In genomic region chr15:91378751-91379325, GRCm38 (mm10) we compare ENCODE assay signal across 20 mouse cellular contexts.
DNase-seq lines count a peak whose midpoint lies in the region; ATAC-seq lines count a peak whose summit lies in the region.
"Had no signal": no experiment of that assay in that cellular context is flagged by ENCODE, and none has a peak within 500 bp of the region (broad histone marks: within the 10 kb centered on the region; RNA-seq: fewer than 3 reads in every experiment).

No protein-coding gene starts in this region.

- H3K4me3 ChIP-seq in kidney, embryonic 16.5 days (ENCODE audit: low read length): no peak overlapping the region
- no peak overlapping the region for H3K4me3 ChIP-seq in forebrain, embryonic 13.5 days
- H3K4me3 ChIP-seq: embryonic facial prominence, embryonic 13.5 days; hindbrain, embryonic 12.5 days; limb, embryonic 12.5 days; liver, embryonic 13.5 days; myocyte; stomach, embryonic 15.5 days had no signal

- no peak overlapping the region for H3K27ac ChIP-seq in kidney, embryonic 16.5 days (ENCODE audit: low read length)
- H3K27ac ChIP-seq in forebrain, embryonic 13.5 days: no peak overlapping the region
- H3K27ac ChIP-seq: embryonic facial prominence, embryonic 13.5 days; hindbrain, embryonic 12.5 days; limb, embryonic 12.5 days; liver, embryonic 13.5 days; stomach, embryonic 15.5 days had no signal

- H3K9me3 ChIP-seq in kidney, embryonic 16.5 days (ENCODE audit: low read length): no peaks in the 10 kb centered on the region
- H3K9me3 ChIP-seq in forebrain, embryonic 13.5 days (replicated peaks): no peaks in the 10 kb centered on the region
- H3K9me3 ChIP-seq: embryonic facial prominence, embryonic 13.5 days; hindbrain, embryonic 12.5 days; limb, embryonic 12.5 days; liver, embryonic 13.5 days; stomach, embryonic 15.5 days had no signal

- H3K4me1 ChIP-seq in kidney, embryonic 16.5 days (ENCODE audit: insufficient read depth, low read length): peaks cover 12% of the 10 kb centered on the region
- peaks cover 38% of the 10 kb centered on the region for H3K4me1 ChIP-seq in forebrain, embryonic 13.5 days
- H3K4me1 ChIP-seq: limb, embryonic 12.5 days; liver, embryonic 13.5 days; stomach, embryonic 15.5 days had no signal

- WGBS in kidney, embryonic 16.5 days: 5% methylated on average over 8 of the region's 8 CpGs
- WGBS in forebrain, embryonic 13.5 days: 71% methylated on average over 8 of the region's 8 CpGs

- no peak overlapping the region for H3K9ac ChIP-seq in kidney, embryonic 16.5 days (replicated peaks; ENCODE audit: low read length)
- no peak overlapping the region for H3K9ac ChIP-seq in forebrain, embryonic 13.5 days
- H3K9ac ChIP-seq: embryonic facial prominence, embryonic 13.5 days; hindbrain, embryonic 12.5 days; limb, embryonic 12.5 days; liver, embryonic 13.5 days; stomach, embryonic 15.5 days had no signal

- no peaks in the 10 kb centered on the region for H3K36me3 ChIP-seq in kidney, embryonic 16.5 days (ENCODE audit: insufficient read depth, low read length)
- no peaks in the 10 kb centered on the region for H3K36me3 ChIP-seq in forebrain, embryonic 13.5 days (ENCODE audit: poor library complexity, severe bottlenecking)
- H3K36me3 ChIP-seq: embryonic facial prominence, embryonic 13.5 days; hindbrain, embryonic 12.5 days; limb, embryonic 12.5 days; liver, embryonic 13.5 days; stomach, embryonic 15.5 days had no signal

- no peak for DNase-seq in kidney, postnatal 10 days
- DNase-seq in lung, postnatal 25 days (ENCODE audit: low spot score): peak; percentile 5
- no peak for DNase-seq in lung, postnatal 14 days
- DNase-seq in adrenal gland, postnatal 36 days: peak; percentile 13 to 18
- peak; percentile 35 for DNase-seq in fibroblast of lung, adult 2 months (ENCODE audit: low read depth)
- no peak for DNase-seq in heart, postnatal 14 days
- DNase-seq: cerebellum, adult 18-20 months; cerebellum, postnatal 36 days; kidney, adult 2 months; liver, embryonic 13.5 days; midbrain, embryonic 14.5 days; right cerebral cortex, postnatal 25 days; thymus, adult 2 months had no signal

- no peak overlapping the region for H3K4me2 ChIP-seq in kidney, embryonic 16.5 days (replicated peaks; ENCODE audit: low read depth, low read length)
- no peak overlapping the region for H3K4me2 ChIP-seq in forebrain, embryonic 13.5 days
- H3K4me2 ChIP-seq: embryonic facial prominence, embryonic 13.5 days; hindbrain, embryonic 12.5 days; limb, embryonic 12.5 days; liver, embryonic 13.5 days; stomach, embryonic 15.5 days had no signal

- intact Hi-C loops in heart, postnatal 14 days (cut with DNase I): no loop called here

- H3K27me3 ChIP-seq in kidney, embryonic 16.5 days (ENCODE audit: insufficient read depth, low read length): no peaks in the 10 kb centered on the region
- H3K27me3 ChIP-seq in forebrain, embryonic 13.5 days: no peaks in the 10 kb centered on the region
- H3K27me3 ChIP-seq: embryonic facial prominence, embryonic 13.5 days; hindbrain, embryonic 12.5 days; limb, embryonic 12.5 days; liver, embryonic 13.5 days; stomach, embryonic 15.5 days had no signal

- ATAC-seq in kidney, embryonic 16.5 days (ENCODE audit: low FRiP score, low TSS enrichment): peak; percentile 37; the same call in 1 of the 2 replicates
- ATAC-seq in forebrain, embryonic 13.5 days: no peak

Comparison
In these comparisons a context has a peak if more than half of its experiments do, and no peak if none do; other contexts are left out.
1. DNase-seq: peak in lung, postnatal 25 days (single experiment), adrenal gland, postnatal 36 days (2 of 2) and fibroblast of lung, adult 2 months (single experiment); none in kidney, postnatal 10 days (single experiment), lung, postnatal 14 days (single experiment) and heart, postnatal 14 days (0 of 2).